Mouse (Mus musculus) kidney, embryonic 14.5 days (tissue): ENCODE measurements at regions not wholly inside any gene's neighbourhood (a gene's known extent, or its start where the extent isn't known, plus 50 kb on each side); places are given as distances from the start of the nearest gene placed in this dataset.

Experiments
- ATAC-seq: fragments of 200-750 bp; cut with Nextera tagmentation; 2 replicates; pipeline ENCODE4 v1.8.0; 2017; ENCODE audit warnings: moderate number of reproducible peaks, mild to moderate bottlenecking, moderate TSS enrichment, moderate library complexity; ENCODE audit not compliant: low FRiP score, low TSS enrichment
- H3K27ac ChIP-seq: fragments of 300-500 bp; sonication (generic); 2 replicates; pipeline ENCODE4 v1.5.1; 2014; ENCODE audit warnings: low read depth, mild to moderate bottlenecking, low read length, moderate library complexity, mixed read lengths
- H3K27me3 ChIP-seq: fragments of 300-500 bp; sonication (generic); 2 replicates; pipeline ENCODE4 v1.6.1; 2014; ENCODE audit warnings: mild to moderate bottlenecking, low read length; ENCODE audit not compliant: control insufficient read depth, insufficient read depth
- H3K36me3 ChIP-seq: fragments of 300-500 bp; sonication (generic); 2 replicates; pipeline ENCODE4 v1.6.1; 2014; ENCODE audit warnings: low read length, mixed read lengths; ENCODE audit not compliant: control insufficient read depth, insufficient read depth
- H3K4me1 ChIP-seq: fragments of 300-500 bp; sonication (generic); 2 replicates; pipeline ENCODE4 v1.6.1; 2014; ENCODE audit warnings: low read length, mixed read lengths; ENCODE audit not compliant: control insufficient read depth, insufficient read depth
- H3K4me2 ChIP-seq: fragments of 300-500 bp; sonication (generic); replicated peaks from 2 replicates; pipeline ENCODE4 v1.6.1; 2014; ENCODE audit warnings: low read depth, mild to moderate bottlenecking, low read length
- H3K4me3 ChIP-seq: fragments of 300-500 bp; sonication (generic); 2 replicates; pipeline ENCODE4 v1.5.1; 2014; ENCODE audit warnings: mild to moderate bottlenecking, low read length
- H3K9ac ChIP-seq: fragments of 300-500 bp; sonication (generic); 2 replicates; pipeline ENCODE4 v1.6.1; 2014; ENCODE audit warnings: low read depth, mild to moderate bottlenecking, low read length, moderate library complexity
- H3K9me3 ChIP-seq: fragments of 300-500 bp; sonication (generic); 2 replicates; pipeline ENCODE4 v1.6.1; 2016; ENCODE audit warnings: low read length; ENCODE audit not compliant: control insufficient read depth
- WGBS: fragments of 180-500 bp; shearing (Covaris S2); extraction: QIAGEN DNeasy Blood & Tissue Kit; methylation state at CpG from one replicate; pipeline ENCODE4 v1.1.7; 2014; 5-methylcytosine and 5-hydroxymethylcytosine counted together

DNA sequence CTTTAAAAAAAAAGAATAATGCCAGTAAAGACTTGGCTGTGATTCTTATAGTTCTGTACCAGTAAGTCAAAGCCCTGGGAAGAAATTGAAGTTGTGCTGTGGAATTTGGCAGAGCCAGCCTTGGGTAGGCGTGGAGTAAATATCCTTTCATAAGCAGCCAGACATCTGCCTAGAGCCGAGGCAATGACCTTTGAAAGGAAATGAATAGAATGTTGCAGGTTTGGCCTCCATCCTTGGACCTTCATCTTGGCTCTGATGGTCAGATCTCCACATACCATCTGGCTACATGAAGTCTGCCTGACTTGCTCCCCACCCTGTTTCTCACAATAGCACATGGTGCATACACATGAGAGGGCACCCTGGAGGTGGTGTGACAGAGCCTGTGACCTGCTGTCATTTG, 174.9 kb upstream of the Nmur2 start:
- no peaks in the 10 kb centered on the region for H3K4me1 ChIP-seq
- 84% methylated on average over 2 of the region's 2 CpGs for WGBS

DNA sequence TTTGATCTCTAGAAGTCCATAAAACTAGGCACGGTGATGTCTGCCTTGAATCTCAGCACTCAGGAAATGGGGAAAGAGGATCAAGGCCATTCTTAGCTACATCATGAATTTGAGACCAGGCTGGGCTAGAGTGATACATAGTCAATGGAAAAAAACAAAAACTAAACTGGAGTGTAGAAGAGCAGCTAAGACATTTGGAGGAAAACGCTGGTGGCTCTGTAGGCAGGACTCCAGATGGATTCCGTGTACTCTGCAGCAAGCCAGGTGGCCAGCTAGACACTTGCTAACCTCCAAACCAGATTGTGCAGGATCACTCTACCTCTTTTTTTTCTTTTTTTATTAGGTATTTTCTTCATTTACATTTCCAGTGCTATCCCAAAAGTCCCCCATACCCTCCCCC, 161.0 kb upstream of the Nmur2 start:
- H3K27ac ChIP-seq: no peak overlapping the region
- H3K4me1 ChIP-seq: no peaks in the 10 kb centered on the region
- H3K27me3 ChIP-seq: no peaks in the 10 kb centered on the region
- WGBS: 88% methylated on average over 3 of the region's 3 CpGs
- no peak for ATAC-seq
- H3K36me3 ChIP-seq: no peaks in the 10 kb centered on the region
- no peaks in the 10 kb centered on the region for H3K9me3 ChIP-seq
- no peak overlapping the region for H3K4me2 ChIP-seq
- no peak overlapping the region for H3K9ac ChIP-seq
- no peak overlapping the region for H3K4me3 ChIP-seq

More for the DNA sequence above, 174.9 kb upstream of the Nmur2 start:
- Histone ChIP-seq H3K27ac (no peak overlapping the region), H3K36me3 (no peaks in the 10 kb centered on the region), H3K4me2 (no peak overlapping the region), H3K9me3 (no peaks in the 10 kb centered on the region), H3K9ac (no peak overlapping the region), H3K27me3 (no peaks in the 10 kb centered on the region), H3K4me3 (no peak overlapping the region)
- ATAC-seq: no peak

DNA sequence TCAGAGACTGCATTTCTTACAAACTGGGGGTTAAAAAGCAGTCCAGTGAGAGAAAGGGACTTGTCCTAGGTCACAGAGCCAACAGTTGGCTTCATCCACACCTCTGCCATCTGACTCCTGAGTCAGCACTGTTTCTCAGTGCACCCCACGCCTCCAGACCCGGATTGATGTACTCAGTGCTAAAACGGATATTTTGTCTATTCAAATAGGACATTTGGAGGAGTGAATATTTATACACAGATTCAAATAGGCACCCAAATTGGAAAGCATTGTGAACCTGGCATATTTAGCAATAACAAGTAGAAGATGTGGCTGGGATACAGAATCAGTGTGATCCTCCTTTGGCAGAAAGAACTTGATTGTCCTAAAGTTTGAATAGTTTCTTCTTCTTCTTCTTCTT, 154.5 kb upstream of the Nmur2 start:
- H3K27ac ChIP-seq: no peak overlapping the region
- H3K36me3 ChIP-seq: no peaks in the 10 kb centered on the region
- ATAC-seq: no peak
- no peak overlapping the region for H3K9ac ChIP-seq
- H3K4me1 ChIP-seq: no peaks in the 10 kb centered on the region
- no peaks in the 10 kb centered on the region for H3K9me3 ChIP-seq
- H3K4me3 ChIP-seq: no peak overlapping the region
- no peak overlapping the region for H3K4me2 ChIP-seq
- WGBS: 69% methylated on average over 3 of the region's 3 CpGs
- H3K27me3 ChIP-seq: no peaks in the 10 kb centered on the region

- H3K9me3 ChIP-seq: no peaks in the 10 kb centered on the region
- no peak overlapping the region for H3K9ac ChIP-seq
- H3K36me3 ChIP-seq: no peaks in the 10 kb centered on the region
- no peak overlapping the region for H3K4me3 ChIP-seq
- 37% methylated on average over 2 of the region's 2 CpGs for WGBS
- no peak overlapping the region for H3K27ac ChIP-seq
- no peaks in the 10 kb centered on the region for H3K27me3 ChIP-seq
- no peaks in the 10 kb centered on the region for H3K4me1 ChIP-seq
- no peak overlapping the region for H3K4me2 ChIP-seq
- ATAC-seq: no peak
Observed at GRCm38 (mm10) chr11:56193426-56193825, 152.6 kb upstream of the Nmur2 start.

- Histone ChIP-seq H3K4me3 (no peak overlapping the region), H3K9ac (no peak overlapping the region), H3K4me1 (no peaks in the 10 kb centered on the region), H3K4me2 (no peak overlapping the region), H3K27me3 (no peaks in the 10 kb centered on the region), H3K27ac (no peak overlapping the region), H3K36me3 (no peaks in the 10 kb centered on the region), H3K9me3 (no peaks in the 10 kb centered on the region)
- 63% methylated on average over 1 of the region's 1 CpGs for WGBS
- ATAC-seq: no peak
Observed at GRCm38 (mm10) chr11:56173895-56174294, 133.1 kb upstream of the Nmur2 start.

GRCm38 (mm10) chr11:56173246-56173645, 132.4 kb upstream of the Nmur2 start:
- ATAC-seq: no peak
- Histone ChIP-seq H3K27me3 (no peaks in the 10 kb centered on the region), H3K9me3 (no peaks in the 10 kb centered on the region), H3K4me3 (no peak overlapping the region), H3K27ac (no peak overlapping the region), H3K4me2 (no peak overlapping the region), H3K4me1 (no peaks in the 10 kb centered on the region), H3K9ac (no peak overlapping the region), H3K36me3 (no peaks in the 10 kb centered on the region)
- WGBS: 82% methylated on average over 3 of the region's 3 CpGs

GRCm38 (mm10) chr11:56169576-56169975, 128.8 kb upstream of the Nmur2 start:
- Histone ChIP-seq H3K4me3 (no peak overlapping the region), H3K27me3 (no peaks in the 10 kb centered on the region), H3K36me3 (no peaks in the 10 kb centered on the region), H3K9me3 (no peaks in the 10 kb centered on the region), H3K4me2 (no peak overlapping the region), H3K9ac (no peak overlapping the region), H3K27ac (no peak overlapping the region), H3K4me1 (no peaks in the 10 kb centered on the region)
- WGBS: 88% methylated on average over 9 of the region's 9 CpGs
- no peak for ATAC-seq

DNA sequence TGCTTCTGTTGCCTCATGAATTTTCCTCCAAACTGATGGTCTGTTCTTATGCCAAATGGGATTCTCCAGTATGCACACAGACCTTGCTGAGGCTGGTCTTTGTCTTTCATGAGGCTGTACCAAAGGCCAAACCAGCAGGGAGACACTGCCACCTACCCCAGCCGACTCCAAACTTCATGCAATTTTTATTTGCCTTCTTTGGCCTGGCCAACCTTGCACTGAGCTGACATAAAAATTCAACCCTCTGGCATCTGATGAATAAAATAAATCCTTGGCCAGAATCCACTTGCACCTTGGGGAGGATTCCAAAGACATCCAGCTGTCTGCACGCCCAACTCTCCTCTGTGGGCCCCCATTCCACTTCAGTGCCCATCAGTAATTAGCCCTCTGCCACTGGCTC, 126.0 kb upstream of the Nmur2 start:
- Histone ChIP-seq H3K4me3 (no peak overlapping the region), H3K4me1 (no peaks in the 10 kb centered on the region), H3K27ac (no peak overlapping the region), H3K27me3 (no peaks in the 10 kb centered on the region), H3K4me2 (no peak overlapping the region), H3K36me3 (no peaks in the 10 kb centered on the region), H3K9ac (no peak overlapping the region), H3K9me3 (no peaks in the 10 kb centered on the region)
- ATAC-seq: no peak
- WGBS: 59% methylated on average over 2 of the region's 2 CpGs

GRCm38 (mm10) chr11:56165759-56166158, 124.9 kb upstream of the Nmur2 start:
- WGBS: 85% methylated on average over 5 of the region's 5 CpGs

DNA sequence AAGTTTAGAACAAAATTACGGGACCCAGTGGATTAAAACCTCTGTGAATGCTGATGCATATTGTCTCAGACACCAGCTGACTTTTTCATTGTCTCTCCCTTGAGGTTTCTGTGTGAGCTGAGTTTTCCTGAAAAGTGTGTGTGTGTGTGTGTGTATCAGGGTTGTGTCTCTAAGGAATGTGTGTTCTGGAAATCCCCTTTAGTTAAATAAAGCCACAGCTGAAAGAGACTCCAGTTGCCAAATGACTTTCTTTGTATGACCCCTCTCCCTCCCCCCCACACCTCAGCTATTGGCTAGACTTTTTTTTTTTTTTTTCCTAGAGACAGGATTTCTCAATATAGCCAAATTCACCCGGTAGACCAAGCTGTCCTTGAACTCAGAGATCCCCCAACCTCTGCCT, 119.5 kb upstream of the Nmur2 start:
- H3K9ac ChIP-seq: no peak overlapping the region
- ATAC-seq: no peak
- 66% methylated on average over 2 of the region's 2 CpGs for WGBS
- no peak overlapping the region for H3K4me2 ChIP-seq
- H3K4me1 ChIP-seq: no peaks in the 10 kb centered on the region
- H3K27ac ChIP-seq: no peak overlapping the region
- no peaks in the 10 kb centered on the region for H3K36me3 ChIP-seq
- no peaks in the 10 kb centered on the region for H3K9me3 ChIP-seq
- H3K4me3 ChIP-seq: no peak overlapping the region
- H3K27me3 ChIP-seq: no peaks in the 10 kb centered on the region

More at GRCm38 (mm10) chr11:56165759-56166158, 124.9 kb upstream of the Nmur2 start:
- no peak for ATAC-seq
- H3K9ac ChIP-seq: no peak overlapping the region
- H3K4me3 ChIP-seq: no peak overlapping the region
- no peaks in the 10 kb centered on the region for H3K27me3 ChIP-seq
- no peaks in the 10 kb centered on the region for H3K9me3 ChIP-seq
- H3K4me1 ChIP-seq: no peaks in the 10 kb centered on the region
- no peak overlapping the region for H3K4me2 ChIP-seq
- H3K27ac ChIP-seq: no peak overlapping the region
- no peaks in the 10 kb centered on the region for H3K36me3 ChIP-seq
